8 mouse cellular contexts compared by ENCODE assay signal in the genomic region with DNA sequence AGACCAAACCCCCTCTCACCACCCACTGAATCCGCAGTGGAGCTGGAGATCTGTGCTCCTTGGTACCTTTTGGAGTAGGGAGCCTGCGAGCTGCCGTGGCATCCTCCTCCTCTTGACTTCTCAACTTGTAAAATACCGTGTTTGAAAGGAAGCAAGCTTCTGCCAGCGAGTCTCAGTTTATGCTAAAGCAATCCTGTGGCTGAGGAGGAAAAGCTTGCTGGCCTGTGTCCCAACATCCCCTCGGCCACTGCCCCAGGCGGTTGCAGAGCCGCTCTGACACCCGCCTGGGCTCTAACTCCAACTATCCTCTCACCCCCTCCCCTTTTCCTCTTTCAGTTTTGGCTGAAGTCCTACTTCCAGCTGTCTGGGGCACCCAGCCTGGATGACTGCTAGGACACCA. TPM values are rescaled to one million over a fixed set of nuclear protein-coding genes. Genes with fewer than 3 reads are reported as not detected.
DNase-seq lines count a peak whose midpoint lies in the region; ATAC-seq and TF ChIP-seq lines count a peak whose summit lies in the region.

No protein-coding gene starts in this region.

- ATAC-seq in hindbrain, embryonic 16.5 days = peak; percentile 56

- 4% methylated on average over 9 of the region's 9 CpGs for WGBS in hindbrain, embryonic 16.5 days

- H3K4me1 ChIP-seq in embryonic fibroblast, embryonic 13.5 days (ENCODE audit: control insufficient read depth, insufficient read depth, low read length) = peaks cover 5% of the 10 kb centered on the region; the same call in 1 of the 2 replicates
- H3K4me1 ChIP-seq in hindbrain, embryonic 16.5 days (ENCODE audit: control insufficient read depth, insufficient read depth, low read depth, low read length) = peaks cover 14% of the 10 kb centered on the region

- TF ChIP-seq POLR2A in embryonic fibroblast, embryonic 13.5 days (IDR thresholded peaks at IDR 0.05; ENCODE audit: low read depth, low read length) = no peak

- peak overlapping the region; percentile 57 for H3K9ac ChIP-seq in hindbrain, embryonic 16.5 days (ENCODE audit: low read depth, low read length)

- no peaks in the 10 kb centered on the region for H3K9me3 ChIP-seq in hindbrain, embryonic 16.5 days (ENCODE audit: control insufficient read depth, low read length)

- no peak for TF ChIP-seq CTCF in embryonic fibroblast, embryonic 13.5 days (IDR thresholded peaks at IDR 0.05; ENCODE audit: borderline replicate concordance, insufficient read depth, low read length)

- H3K27ac ChIP-seq in embryonic fibroblast, embryonic 13.5 days (ENCODE audit: insufficient read depth, low read length) = no peak overlapping the region
- no peak overlapping the region for H3K27ac ChIP-seq in hindbrain, embryonic 16.5 days (ENCODE audit: low read depth, low read length)

- H3K36me3 ChIP-seq in hindbrain, embryonic 16.5 days (ENCODE audit: control insufficient read depth, insufficient read depth, low read length) = no peaks in the 10 kb centered on the region

- DNase-seq in left cerebral cortex, postnatal 4 days = peak; percentile 19
- DNase-seq in left cerebral cortex, adult 18-20 months (ENCODE audit: low spot score in 2 of 2) = no peak
- DNase-seq in lung, postnatal 14 days = peak; percentile 49
- no peak for DNase-seq in c-Kit-positive CD71-positive TER-119-positive erythroid progenitor cells, embryonic 14.5 days (ENCODE audit: low spot score)
- DNase-seq in cerebellum, adult 8-10 months = no peak
- no peak for DNase-seq in adrenal gland, adult 2 months

- peak overlapping the region; percentile 80 for H3K4me2 ChIP-seq in hindbrain, embryonic 16.5 days (ENCODE audit: low read length)

- no peaks in the 10 kb centered on the region; the same call in 1 of the 2 replicates for H3K27me3 ChIP-seq in hindbrain, embryonic 16.5 days (replicated peaks; ENCODE audit: control insufficient read depth, insufficient read depth, low read length)

- intact Hi-C loops in left cerebral cortex, postnatal 4 days (cut with DNase I) = no loop called here

- peak overlapping the region; percentile 14 for H3K4me3 ChIP-seq in embryonic fibroblast, embryonic 13.5 days (ENCODE audit: insufficient read depth, low read length)
- peak overlapping the region; percentile 39 for H3K4me3 ChIP-seq in hindbrain, embryonic 16.5 days (ENCODE audit: low read length)

RNA-seq across cellular contexts. Expression of gene Col24a1, which starts 0.9 kb away (rescaled TPM):
- 1 to 10 TPM; 3.0 to 3.4 TPM for total RNA-seq in left cerebral cortex, postnatal 4 days (2021)
- 1 to 10 TPM; 1.9 to 2.6 TPM for total RNA-seq in left cerebral cortex, adult 18-20 months (2021)
- polyA plus RNA-seq in embryonic fibroblast, embryonic 13.5 days (2011; ENCODE audit: insufficient read length, low read depth, missing spikeins) = 4.7 and 11.9 TPM in 2 replicates
- polyA plus RNA-seq in hindbrain, embryonic 16.5 days (2015; fragmentation: Nextera tagmentation; extraction: Ambion mirVana) = 1.1 and 1.6 TPM in 2 replicates
- under 1 TPM in 1 of 2 experiments, not detected in 1; 0.07 TPM for total RNA-seq in adrenal gland, adult 2 months (2021)
- polyA plus RNA-seq in adrenal gland, adult 2 months (2012; rRNA removed) = 0.02 TPM in 1 of 2 replicates, not detected in the other

Comparison
In these comparisons a context has a peak if more than half of its experiments do, and no peak if none do; other contexts are left out.
1. DNase-seq: peak in left cerebral cortex, postnatal 4 days (single experiment) and lung, postnatal 14 days (single experiment); none in left cerebral cortex, adult 18-20 months (0 of 2), c-Kit-positive CD71-positive TER-119-positive erythroid progenitor cells, embryonic 14.5 days (single experiment), cerebellum, adult 8-10 months (single experiment) and adrenal gland, adult 2 months (single experiment).